Mouse (Mus musculus): ENCODE results near the gene Trak2.

GRCm38 (mm10) chr1:58946718-58947117, 26.5 kb downstream of the Trak2 start:
- no peak for TF ChIP-seq USF1 (IDR thresholded peaks at IDR 0.05; ENCODE audit: low read depth)
- TF ChIP-seq POLR2A (IDR thresholded peaks at IDR 0.05; ENCODE audit: insufficient read length, low read depth) = no peak
- TF ChIP-seq POLR2AphosphoS2 (IDR thresholded peaks at IDR 0.05; ENCODE audit: insufficient read length, low read depth) = no peak
- TF ChIP-seq E2F4 (IDR thresholded peaks at IDR 0.05; ENCODE audit: insufficient read depth) = no peak
- TF ChIP-seq TCF12 (IDR thresholded peaks at IDR 0.05; ENCODE audit: insufficient read depth, poor library complexity, severe bottlenecking) = no peak
- TF ChIP-seq MAX (IDR thresholded peaks at IDR 0.05; ENCODE audit: low read depth) = no peak
- no peak for TF ChIP-seq CEBPB (IDR thresholded peaks at IDR 0.05; ENCODE audit: insufficient read depth, poor library complexity, severe bottlenecking)
- TF ChIP-seq MYOD1 (IDR thresholded peaks at IDR 0.05; ENCODE audit: control insufficient read depth in 1 of 3, insufficient read length in 2 of 3, low read depth in 2 of 3) = peak in 2 of 3 experiments; percentile 14 to 60
- TF ChIP-seq MYOG (IDR thresholded peaks at IDR 0.05; ENCODE audit: control insufficient read depth in 1 of 3, insufficient read depth in 1 of 3, insufficient read length in 2 of 3, low read depth in 2 of 3) = peak in 1 of 3 experiments; percentile 49
- no peak for TF ChIP-seq SRF (IDR thresholded peaks at IDR 0.05; ENCODE audit: control insufficient read depth, insufficient read length, low read depth)
- TF ChIP-seq REST (IDR thresholded peaks at IDR 0.05; ENCODE audit: insufficient read depth, insufficient read length) = no peak
- no peak for TF ChIP-seq TCF3 (IDR thresholded peaks at IDR 0.05; ENCODE audit: insufficient read length, low read depth)

Data from myocyte (in vitro differentiated cells).